Mouse (Mus musculus): ENCODE measurements at regions not wholly inside any gene's neighbourhood (a gene's known extent, or its start where the extent isn't known, plus 50 kb on each side); places are given as distances from the start of the nearest gene placed in this dataset.

DNA sequence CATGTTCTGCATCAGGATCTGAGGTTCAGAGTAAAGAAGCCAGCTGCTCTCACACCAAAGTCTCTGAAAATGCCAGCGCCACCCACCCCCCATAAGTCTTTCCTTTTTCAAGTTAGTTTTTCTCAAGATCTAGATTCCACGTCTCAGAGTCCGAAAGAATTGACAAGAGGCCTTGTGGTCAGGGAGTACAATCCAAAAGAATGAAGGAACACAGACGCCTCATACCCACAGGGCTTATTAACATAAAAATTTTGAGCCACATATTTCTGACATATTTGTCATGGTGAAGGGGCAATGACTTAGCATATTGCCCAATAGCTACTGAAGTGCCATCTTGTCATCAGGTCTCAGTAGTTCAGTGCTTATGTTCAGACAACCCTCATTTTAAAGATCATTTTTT is 92.6 kb downstream of the Rassf10 start:
- Histone ChIP-seq H3K27me3 (ENCODE audit: insufficient read depth, low read length) (no peaks in the 10 kb centered on the region), H3K27ac (ENCODE audit: low read depth, low read length) (no peak overlapping the region), H3K4me1 (ENCODE audit: insufficient read depth, low read length) (no peaks in the 10 kb centered on the region), H3K9me3 (ENCODE audit: low read length) (no peaks in the 10 kb centered on the region), H3K4me3 (ENCODE audit: low read depth, low read length) (no peak overlapping the region), H3K36me3 (ENCODE audit: insufficient read depth, low read length) (no peaks in the 10 kb centered on the region), H3K9ac (replicated peaks; ENCODE audit: low read length, poor library complexity, severe bottlenecking) (no peak overlapping the region), H3K4me2 (ENCODE audit: low read depth, low read length, poor library complexity, severe bottlenecking) (no peak overlapping the region)
- WGBS: 95% methylated on average over 4 of the region's 4 CpGs
- no peak for DNase-seq (ENCODE audit: low spot score)
- no peak for ATAC-seq (ENCODE audit: low FRiP score)
- no peak for TF ChIP-seq CTCF (IDR thresholded peaks at IDR 0.05)

DNA sequence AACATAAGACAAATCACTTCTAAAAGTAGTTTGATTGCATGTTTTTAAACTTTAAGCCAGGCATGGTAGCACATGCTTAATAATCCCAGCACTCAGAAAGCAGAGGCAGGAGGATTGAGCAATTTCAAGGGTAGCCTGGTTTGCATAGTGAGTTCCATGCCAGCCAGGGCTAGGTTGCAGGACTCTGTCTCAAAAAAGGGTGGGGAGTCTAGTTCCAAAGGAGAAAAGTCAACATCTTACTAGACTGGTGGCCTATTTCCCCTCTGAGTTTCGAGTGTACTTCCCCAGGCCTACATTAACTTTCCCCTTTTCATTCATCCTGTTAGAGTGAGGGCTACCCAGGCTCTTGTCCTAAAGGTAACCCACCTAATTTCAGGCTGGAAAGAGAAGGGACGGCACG is 93.8 kb downstream of the Rassf10 start:
- DNase-seq (ENCODE audit: low spot score) (no peak), ATAC-seq (ENCODE audit: low FRiP score) (no peak)
- Histone ChIP-seq H3K9ac (replicated peaks; ENCODE audit: low read length, poor library complexity, severe bottlenecking) (no peak overlapping the region), H3K27ac (ENCODE audit: low read depth, low read length) (no peak overlapping the region), H3K9me3 (ENCODE audit: low read length) (no peaks in the 10 kb centered on the region), H3K36me3 (ENCODE audit: insufficient read depth, low read length) (no peaks in the 10 kb centered on the region), H3K4me2 (ENCODE audit: low read depth, low read length, poor library complexity, severe bottlenecking) (no peak overlapping the region), H3K4me1 (ENCODE audit: insufficient read depth, low read length) (no peaks in the 10 kb centered on the region), H3K27me3 (ENCODE audit: insufficient read depth, low read length) (no peaks in the 10 kb centered on the region), H3K4me3 (ENCODE audit: low read depth, low read length) (no peak overlapping the region)
- WGBS: 86% methylated on average over 3 of the region's 3 CpGs
- TF ChIP-seq CTCF (IDR thresholded peaks at IDR 0.05): no peak

DNA sequence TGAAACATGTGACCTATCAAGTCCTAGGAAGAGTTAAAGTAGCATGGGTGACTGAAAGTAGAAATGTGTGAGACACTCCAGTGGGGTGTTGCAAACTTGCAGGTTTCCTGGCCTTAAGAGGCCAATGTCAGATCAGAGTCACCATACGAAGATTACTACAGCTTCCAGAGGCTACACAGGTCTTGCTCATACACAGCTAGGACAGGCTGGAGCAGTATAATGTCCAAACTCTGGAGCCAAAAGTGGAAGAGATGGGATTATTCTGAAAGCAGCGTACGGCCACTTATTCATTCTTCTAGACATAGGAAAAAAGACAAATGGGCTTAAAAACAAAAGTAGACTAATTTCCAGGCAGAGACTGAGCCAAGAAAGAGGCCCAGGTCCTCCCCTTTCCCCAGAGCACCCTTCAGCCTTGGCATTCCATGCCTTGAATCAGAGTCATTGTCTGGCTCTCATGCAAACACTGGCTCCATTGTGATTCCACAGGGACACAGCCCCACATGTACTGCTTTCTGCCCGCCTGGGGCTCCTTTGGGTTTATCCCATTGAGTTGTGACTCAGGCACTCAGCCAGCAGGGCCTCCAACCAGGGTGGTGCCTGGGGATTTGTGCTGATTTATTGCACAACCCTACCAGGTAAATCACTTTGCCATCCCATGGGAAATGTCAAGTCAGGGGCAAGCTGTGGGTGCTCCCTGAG is 94.5 kb downstream of the Rassf10 start:
- H3K4me3 ChIP-seq (ENCODE audit: low read depth, low read length): no peak overlapping the region
- no peak overlapping the region for H3K27ac ChIP-seq (ENCODE audit: low read depth, low read length)
- no peak for ATAC-seq (ENCODE audit: low FRiP score)
- TF ChIP-seq CTCF (IDR thresholded peaks at IDR 0.05): no peak
- no peaks in the 10 kb centered on the region for H3K4me1 ChIP-seq (ENCODE audit: insufficient read depth, low read length)
- peak; percentile 78 for DNase-seq (ENCODE audit: low spot score)
- 54% methylated on average over 4 of the region's 4 CpGs for WGBS
- H3K36me3 ChIP-seq (ENCODE audit: insufficient read depth, low read length): no peaks in the 10 kb centered on the region
- no peaks in the 10 kb centered on the region for H3K27me3 ChIP-seq (ENCODE audit: insufficient read depth, low read length)
- H3K9me3 ChIP-seq (ENCODE audit: low read length): no peaks in the 10 kb centered on the region
- no peak overlapping the region for H3K4me2 ChIP-seq (ENCODE audit: low read depth, low read length, poor library complexity, severe bottlenecking)
- no peak overlapping the region for H3K9ac ChIP-seq (replicated peaks; ENCODE audit: low read length, poor library complexity, severe bottlenecking)

DNA sequence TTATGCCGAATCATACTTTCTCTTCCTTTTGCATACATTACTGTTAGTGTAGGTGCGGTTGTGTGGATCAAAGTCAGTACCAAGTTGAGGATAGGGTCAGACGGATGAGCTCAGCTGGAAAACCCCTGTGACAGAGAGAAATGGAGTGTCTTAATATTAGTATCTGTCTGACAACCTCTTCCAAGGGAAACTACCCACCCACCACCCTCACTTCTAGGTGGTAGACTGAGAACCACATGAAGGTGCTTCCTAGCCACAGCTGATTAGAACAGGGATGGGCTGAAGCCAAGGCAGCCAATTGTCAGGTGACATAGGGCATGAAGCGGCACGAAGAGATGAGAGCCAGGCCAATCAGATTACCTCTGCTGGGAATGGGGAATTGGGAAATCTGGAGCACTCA is 95.7 kb downstream of the Rassf10 start:
- TF ChIP-seq CTCF (IDR thresholded peaks at IDR 0.05): no peak
- ATAC-seq (ENCODE audit: low FRiP score) (no peak), DNase-seq (ENCODE audit: low spot score) (no peak)
- Histone ChIP-seq H3K36me3 (ENCODE audit: insufficient read depth, low read length) (no peaks in the 10 kb centered on the region), H3K4me2 (ENCODE audit: low read depth, low read length, poor library complexity, severe bottlenecking) (no peak overlapping the region), H3K9me3 (ENCODE audit: low read length) (no peaks in the 10 kb centered on the region), H3K4me1 (ENCODE audit: insufficient read depth, low read length) (no peaks in the 10 kb centered on the region), H3K9ac (replicated peaks; ENCODE audit: low read length, poor library complexity, severe bottlenecking) (no peak overlapping the region), H3K27me3 (ENCODE audit: insufficient read depth, low read length) (no peaks in the 10 kb centered on the region), H3K27ac (ENCODE audit: low read depth, low read length) (no peak overlapping the region), H3K4me3 (ENCODE audit: low read depth, low read length) (no peak overlapping the region)
- WGBS: 90% methylated on average over 5 of the region's 5 CpGs

DNA sequence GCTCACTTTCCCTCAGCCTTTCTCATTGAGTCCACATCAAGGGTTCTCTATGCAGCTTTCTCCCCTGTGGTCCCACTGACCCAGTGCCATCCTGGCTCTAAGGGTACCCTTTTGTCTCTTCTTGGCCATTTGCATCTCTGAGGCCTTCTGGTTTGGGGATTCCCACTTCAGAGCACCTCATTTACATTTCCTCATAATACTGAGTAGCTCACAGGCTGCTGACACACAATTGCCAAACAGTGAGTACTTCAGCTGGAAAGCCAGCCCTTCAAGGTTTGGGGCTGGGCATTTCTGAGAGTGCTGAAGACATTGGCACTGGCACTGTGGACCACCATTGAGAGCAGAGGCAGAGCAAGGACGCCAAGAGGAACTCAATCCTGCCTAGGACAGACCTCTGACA is 99.2 kb downstream of the Rassf10 start:
- DNase-seq (ENCODE audit: low spot score) (peak; percentile 52), ATAC-seq (ENCODE audit: low FRiP score) (peak; percentile 82)
- Histone ChIP-seq H3K9me3 (ENCODE audit: low read length) (no peaks in the 10 kb centered on the region), H3K4me2 (ENCODE audit: low read depth, low read length, poor library complexity, severe bottlenecking) (no peak overlapping the region), H3K27me3 (ENCODE audit: insufficient read depth, low read length) (no peaks in the 10 kb centered on the region), H3K9ac (replicated peaks; ENCODE audit: low read length, poor library complexity, severe bottlenecking) (no peak overlapping the region), H3K4me3 (ENCODE audit: low read depth, low read length) (no peak overlapping the region), H3K36me3 (ENCODE audit: insufficient read depth, low read length) (no peaks in the 10 kb centered on the region), H3K4me1 (ENCODE audit: insufficient read depth, low read length) (no peaks in the 10 kb centered on the region), H3K27ac (ENCODE audit: low read depth, low read length) (no peak overlapping the region)
- 20% methylated on average over 1 of the region's 1 CpGs for WGBS
- TF ChIP-seq CTCF (IDR thresholded peaks at IDR 0.05): no peak

DNA sequence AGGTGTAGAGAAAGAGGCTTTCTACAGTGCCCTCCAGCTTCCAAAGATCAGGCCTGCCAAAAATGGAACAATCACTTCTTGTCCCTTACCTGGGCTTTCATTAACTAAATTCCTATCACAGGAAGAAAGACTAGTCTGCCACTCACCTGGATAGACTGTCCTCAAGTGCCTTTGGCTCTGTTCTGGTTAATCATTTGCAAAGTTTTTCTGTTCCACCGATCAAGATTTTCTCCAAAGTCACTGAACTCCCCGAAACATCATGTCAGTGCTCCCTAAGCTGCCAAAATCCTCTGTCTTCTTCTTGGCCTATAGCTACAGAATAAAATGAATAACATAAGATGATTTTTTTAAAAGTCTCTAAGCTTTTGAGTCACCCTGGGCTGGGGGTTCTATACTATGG is 102.7 kb downstream of the Rassf10 start:
- WGBS: 89% methylated on average over 2 of the region's 2 CpGs
- H3K36me3 ChIP-seq (ENCODE audit: insufficient read depth, low read length): no peaks in the 10 kb centered on the region
- no peak overlapping the region for H3K9ac ChIP-seq (replicated peaks; ENCODE audit: low read length, poor library complexity, severe bottlenecking)
- H3K4me1 ChIP-seq (ENCODE audit: insufficient read depth, low read length): no peaks in the 10 kb centered on the region
- no peak overlapping the region for H3K4me3 ChIP-seq (ENCODE audit: low read depth, low read length)
- H3K27me3 ChIP-seq (ENCODE audit: insufficient read depth, low read length): no peaks in the 10 kb centered on the region
- H3K27ac ChIP-seq (ENCODE audit: low read depth, low read length): no peak overlapping the region
- H3K9me3 ChIP-seq (ENCODE audit: low read length): no peaks in the 10 kb centered on the region
- TF ChIP-seq CTCF (IDR thresholded peaks at IDR 0.05): no peak
- no peak overlapping the region for H3K4me2 ChIP-seq (ENCODE audit: low read depth, low read length, poor library complexity, severe bottlenecking)
- DNase-seq (ENCODE audit: low spot score) (no peak), ATAC-seq (ENCODE audit: low FRiP score) (no peak)
